Mouse (Mus musculus) gastrocnemius, postnatal 10 days (tissue): ENCODE measurements around the gene Nlrp6. TPM values are rescaled to one million over a fixed set of nuclear protein-coding genes. Genes with fewer than 3 reads are reported as not detected.
"Not testable (repeated sequence)": the region's sequence is repeated elsewhere in the genome, so short reads cannot be mapped to it uniquely, and the experiment has no call there.

Experiments
- DNase-seq: peaks from one replicate; pipeline ENCODE4 v3.0.0; 2021; ENCODE audit warnings: mixed read lengths
- total RNA-seq, 2 experiments: library from RNA; stranded (reverse); gene quantifications; 2 replicates each; pipeline ENCODE4 v1.2.3; 2021

Gene Nlrp6
- total RNA-seq, 2 experiments from 2014 or later = not detected

DNA sequence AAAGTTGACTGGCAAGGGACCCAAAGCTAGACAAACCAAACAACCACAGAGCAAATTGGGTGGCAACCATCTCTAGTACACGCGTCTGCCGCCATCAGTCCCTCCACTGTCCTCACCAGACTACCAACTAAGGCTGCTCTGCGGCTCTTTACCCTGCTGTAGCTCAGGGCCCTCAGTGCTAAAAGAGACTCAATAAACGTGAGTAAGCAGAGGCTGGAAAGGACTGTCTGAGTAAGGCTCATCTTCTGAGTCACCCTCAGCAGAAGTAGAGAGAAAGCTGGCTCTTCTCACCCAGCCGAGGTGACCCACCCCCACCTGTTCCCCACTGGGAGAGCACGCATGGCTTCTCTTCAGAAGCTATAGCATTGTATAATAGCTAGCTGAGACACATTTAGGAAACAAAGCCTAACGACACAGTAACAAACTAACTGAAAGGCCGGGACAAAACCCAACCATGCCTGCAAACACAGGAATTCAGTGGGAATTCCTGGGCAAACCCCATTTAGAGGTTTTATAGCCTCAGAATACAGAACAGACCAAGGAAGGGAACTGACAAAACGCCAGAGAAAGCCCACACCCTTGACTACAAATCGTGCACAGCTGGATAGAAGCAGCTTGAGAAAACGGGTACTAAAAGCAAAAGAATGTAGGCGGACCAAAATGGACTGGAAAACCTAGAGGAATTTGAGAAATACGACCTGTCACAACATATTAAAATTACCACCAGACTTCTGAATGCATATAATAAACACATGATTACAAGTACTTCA is 52.9 kb downstream of the Nlrp6 start:
- DNase-seq = no peak

- DNase-seq = no peak
Observed at GRCm38 (mm10) chr7:140974940-140975339, 54.2 kb downstream of the Nlrp6 start.

GRCm38 (mm10) chr7:140975465-140975864 is 54.8 kb downstream of the Nlrp6 start:
- DNase-seq = no peak

- DNase-seq = not testable (repeated sequence)
Observed at GRCm38 (mm10) chr7:140976720-140977119, 56.0 kb downstream of the Nlrp6 start.

Other genes with a start within 250 kb of the Nlrp6 start
- not detected for gene Olfr45, start 239.0 kb upstream of the Nlrp6 start, total RNA-seq
- not detected for gene Olfr541, start 223.6 kb upstream of the Nlrp6 start, total RNA-seq
- 1 to 10 TPM in 1 of 2 experiments, under 1 TPM in 1; 0.19 to 1.3 TPM for gene Cyp2e1, start 157.2 kb upstream of the Nlrp6 start, total RNA-seq
- gene Syce1, start 133.1 kb upstream of the Nlrp6 start, total RNA-seq = not detected
- under 1 TPM; 0.12 to 0.16 TPM for gene Zfp941, start 98.7 kb upstream of the Nlrp6 start, total RNA-seq
- gene Urah, start 85.9 kb upstream of the Nlrp6 start, total RNA-seq = not detected
- not detected for gene Scgb1c1, start 75.4 kb upstream of the Nlrp6 start, total RNA-seq
- gene Odf3, start 73.1 kb upstream of the Nlrp6 start, total RNA-seq = not detected
- gene Gm45785, start 64.6 kb upstream of the Nlrp6 start, total RNA-seq = not detected
- 10 to 100 TPM; 19.4 to 27.7 TPM for gene Ric8a, start 63.9 kb upstream of the Nlrp6 start, total RNA-seq
- 10 to 100 TPM; 12.3 to 13.6 TPM for gene Bet1l, start 63.3 kb upstream of the Nlrp6 start, total RNA-seq
- gene Psmd13, start 38.9 kb upstream of the Nlrp6 start, total RNA-seq = 100 to 1,000 TPM; 104 to 105 TPM
- 10 to 100 TPM; 16.3 to 19.1 TPM for gene Sirt3, start 38.6 kb upstream of the Nlrp6 start, total RNA-seq
- gene Cox8b, start 20.5 kb upstream of the Nlrp6 start, total RNA-seq = 1,000 to 10,000 TPM in 1 of 2 experiments, 100 to 1,000 TPM in 1; 998 to 1,003 TPM
- 10 to 100 TPM in 1 of 2 experiments, 1 to 10 TPM in 1; 7.6 to 13.1 TPM for gene Pgghg, start 20.5 kb downstream of the Nlrp6 start, total RNA-seq
- gene Ifitm5, start 29.4 kb downstream of the Nlrp6 start, total RNA-seq = 1 to 10 TPM in 1 of 2 experiments, under 1 TPM in 1; 0.54 to 6.9 TPM
- gene Gm45717, start 35.0 kb downstream of the Nlrp6 start, total RNA-seq = not detected
- 100 to 1,000 TPM; 142 to 180 TPM for gene Ifitm2, start 35.1 kb downstream of the Nlrp6 start, total RNA-seq
- 1 to 10 TPM; 2.1 to 3.7 TPM for gene Ifitm1, start 46.3 kb downstream of the Nlrp6 start, total RNA-seq
- gene Ifitm3, start 89.9 kb downstream of the Nlrp6 start, total RNA-seq = 10 to 100 TPM; 54.7 to 70.0 TPM
- under 1 TPM; 0.49 to 0.84 TPM for gene Ifitm6, start 97.0 kb downstream of the Nlrp6 start, total RNA-seq
- gene Gm17387, start 108.2 kb downstream of the Nlrp6 start, total RNA-seq = not detected
- under 1 TPM; 0.11 to 0.38 TPM for gene B4galnt4, start 140.2 kb downstream of the Nlrp6 start, total RNA-seq
- not detected for gene Pkp3, start 157.3 kb downstream of the Nlrp6 start, total RNA-seq
- 1 to 10 TPM; 2.4 to 2.6 TPM for gene Sigirr, start 179.7 kb downstream of the Nlrp6 start, total RNA-seq
- gene Ano9, start 196.9 kb downstream of the Nlrp6 start, total RNA-seq = not detected
- gene Ptdss2, start 201.5 kb downstream of the Nlrp6 start, total RNA-seq = 10 to 100 TPM; 16.8 to 18.0 TPM